Mouse (Mus musculus) liver, postnatal 0 days (tissue): ENCODE measurements around the gene Serpina1d. TPM values are rescaled to one million over a fixed set of nuclear protein-coding genes. Genes with fewer than 3 reads are reported as not detected.
"Not testable (repeated sequence)": the region's sequence is repeated elsewhere in the genome, so short reads cannot be mapped to it uniquely, and the experiment has no call there.

Experiments
- ATAC-seq: fragments of 200-750 bp; cut with Nextera tagmentation; 2 replicates; pipeline ENCODE4 v1.8.0; 2017; ENCODE audit warnings: mild to moderate bottlenecking, moderate library complexity
- DNase-seq: peaks from one replicate; pipeline ENCODE4 v3.0.0-alpha.2; 2016
- H3K27ac ChIP-seq: fragments of 300-500 bp; sonication (generic); 2 replicates; pipeline ENCODE4 v1.5.1; 2014; ENCODE audit warnings: antibody characterized with exemption, moderate library complexity, mild to moderate bottlenecking, low read depth
- H3K27me3 ChIP-seq: fragments of 300-500 bp; sonication (generic); 2 replicates; pipeline ENCODE4 v1.6.1; 2014; ENCODE audit warnings: low read length, control low read depth, mixed read lengths; ENCODE audit not compliant: insufficient read depth
- H3K36me3 ChIP-seq: fragments of 300-500 bp; sonication (generic); replicated peaks from 2 replicates; pipeline ENCODE4 v1.6.1; 2014; ENCODE audit warnings: mild to moderate bottlenecking, control low read depth, low read length, moderate library complexity, mixed read lengths; ENCODE audit not compliant: insufficient read depth
- H3K4me1 ChIP-seq: fragments of 300-500 bp; sonication (generic); 2 replicates; pipeline ENCODE4 v1.6.1; 2014; ENCODE audit warnings: antibody characterized with exemption, mild to moderate bottlenecking, control low read depth; ENCODE audit not compliant: insufficient read depth
- H3K4me2 ChIP-seq: fragments of 300-500 bp; sonication (generic); 2 replicates; pipeline ENCODE4 v1.6.1; 2014; ENCODE audit warnings: low read depth, mild to moderate bottlenecking, low read length, moderate library complexity, mixed read lengths
- H3K4me3 ChIP-seq: fragments of 300-500 bp; sonication (generic); 2 replicates; pipeline ENCODE4 v1.5.1; 2014; ENCODE audit warnings: low read depth, low read length
- H3K9ac ChIP-seq: fragments of 300-500 bp; sonication (generic); replicated peaks from 2 replicates; pipeline ENCODE4 v1.6.1; 2014; ENCODE audit warnings: mild to moderate bottlenecking, moderate library complexity
- H3K9me3 ChIP-seq: fragments of 300-500 bp; sonication (generic); 2 replicates; pipeline ENCODE4 v1.6.1; 2016; ENCODE audit warnings: mild to moderate bottlenecking, control low read depth, low read length, mixed read lengths
- EP300 ChIP-seq: IDR thresholded peaks from 2 replicates; pipeline ENCODE4 v1.6.1; 2016; ENCODE audit warnings: antibody characterized with exemption, low read depth, mild to moderate bottlenecking
- WGBS: fragments of 180-500 bp; shearing (Covaris S2); extraction: QIAGEN DNeasy Blood & Tissue Kit; methylation state at CpG from one replicate; pipeline ENCODE4 v1.1.7; 2014; ENCODE audit not compliant: insufficient replicate concordance; 5-methylcytosine and 5-hydroxymethylcytosine counted together
- polyA plus RNA-seq: library from polyadenylated mRNA; unstranded; fragments of >200 nt; fragmentation: Nextera tagmentation; extraction: Ambion mirVana; gene quantifications from 2 replicates; pipeline ENCODE4 v1.2.1, GENCODE M21; 2015

The Serpina1d gene
- polyA plus RNA-seq: 2,720 and 2,731 TPM in 2 replicates

DNA sequence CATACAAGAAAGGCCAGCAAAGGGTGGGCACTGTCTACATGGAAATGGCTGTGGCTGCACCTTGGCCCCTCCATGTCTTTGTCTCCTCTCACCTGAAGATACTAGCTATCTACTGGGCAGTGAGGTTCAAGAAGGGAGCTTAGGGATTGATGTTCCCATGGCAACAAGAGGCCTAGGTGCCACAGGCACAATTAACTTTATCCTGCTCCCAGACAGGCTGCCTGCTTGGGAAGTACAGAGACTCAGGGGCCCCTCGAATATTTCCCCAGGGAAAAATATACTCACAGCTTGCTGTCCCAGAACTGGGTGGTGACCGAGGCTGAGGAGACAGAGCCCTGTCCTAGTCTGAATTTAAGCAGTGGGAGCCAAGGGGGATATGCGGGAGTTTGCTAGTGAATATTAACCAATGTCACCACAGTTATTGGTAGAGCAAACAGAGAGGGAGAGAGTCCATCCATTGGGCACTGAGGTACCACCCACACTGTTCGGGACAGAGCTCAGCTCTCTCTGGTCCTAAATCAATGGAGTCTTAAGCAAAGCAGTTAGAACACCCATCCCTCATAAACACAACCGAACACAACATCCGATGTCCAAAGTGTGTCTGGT, at the start of gene Serpina1d:
TSS of gene Serpina1d (minus strand) at position 347 of the 606 bp plus-strand sequence.
- H3K4me1 ChIP-seq, H3K27me3 ChIP-seq, H3K9me3 ChIP-seq, H3K36me3 ChIP-seq: not testable (repeated sequence)
- ATAC-seq (peak; percentile 98), DNase-seq (peak; percentile 50)
- Histone ChIP-seq H3K4me3 (peak within 1 kb of the TSS; percentile 37), H3K4me2 (peak within 1 kb of the TSS; percentile 32; the same call in 1 of the 2 replicates), H3K9ac (peak within 1 kb of the TSS; percentile 55), H3K27ac (peak within 1 kb of the TSS; percentile 79)
- 51% methylated on average over 6 of the region's 6 CpGs for WGBS

DNA sequence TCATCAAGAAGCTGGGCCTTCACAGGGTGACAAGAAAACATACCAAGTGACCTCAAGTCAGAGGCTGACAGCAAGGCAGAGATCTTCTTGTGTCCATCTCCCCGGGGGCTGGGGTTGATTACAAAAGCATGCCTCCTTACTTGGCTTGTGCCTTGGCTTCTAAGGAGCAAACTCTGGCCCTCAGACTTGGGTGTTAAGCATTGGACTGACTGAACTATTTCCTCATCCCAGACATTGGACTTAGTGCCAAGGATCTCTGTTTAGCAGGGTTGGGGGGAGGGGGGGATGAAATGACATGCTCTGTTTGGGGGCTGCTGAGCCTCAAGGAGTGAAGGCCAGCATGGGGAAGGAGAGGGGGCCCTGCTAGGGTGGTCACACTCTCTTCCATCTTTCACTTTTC, 2.8 kb downstream of the Serpina1d start:
- 0 out of 2 replicates have a peak overlapping the region, but pooled peaks have one; percentile 8 for H3K4me3 ChIP-seq
- H3K4me2 ChIP-seq: peak overlapping the region; percentile 40; the same call in 1 of the 2 replicates
- H3K27ac ChIP-seq: peak overlapping the region; percentile 77
- not testable (repeated sequence) for DNase-seq, H3K27me3 ChIP-seq, ATAC-seq, H3K9ac ChIP-seq, H3K36me3 ChIP-seq, H3K9me3 ChIP-seq, H3K4me1 ChIP-seq
- WGBS: 54% methylated on average over 1 of the region's 1 CpGs

DNA sequence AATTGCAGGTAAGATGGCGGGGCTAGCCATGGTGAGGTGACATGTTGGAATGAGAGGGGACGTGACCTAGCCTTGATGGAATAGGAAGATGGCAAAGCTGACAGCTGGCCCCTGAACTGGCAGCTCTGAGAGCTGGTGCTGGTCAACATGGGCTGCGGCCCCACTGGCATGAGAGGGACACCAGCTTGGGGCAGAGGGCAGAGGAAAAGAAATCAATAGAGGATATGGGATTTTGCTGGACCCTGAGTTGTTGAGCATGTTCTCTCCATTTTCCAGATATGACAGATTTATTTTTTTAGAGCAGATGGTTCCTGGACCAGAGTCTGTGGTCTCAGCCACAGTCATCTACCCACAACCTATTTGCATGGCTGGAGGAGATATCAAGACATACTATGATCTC, 10.3 kb downstream of the Serpina1d start:
- not testable (repeated sequence) for H3K9ac ChIP-seq, H3K4me2 ChIP-seq, H3K4me1 ChIP-seq, H3K4me3 ChIP-seq, H3K36me3 ChIP-seq, H3K27ac ChIP-seq, DNase-seq, H3K9me3 ChIP-seq, H3K27me3 ChIP-seq
- ATAC-seq: peak; percentile 50
- 69% methylated on average over 3 of the region's 3 CpGs for WGBS

DNA sequence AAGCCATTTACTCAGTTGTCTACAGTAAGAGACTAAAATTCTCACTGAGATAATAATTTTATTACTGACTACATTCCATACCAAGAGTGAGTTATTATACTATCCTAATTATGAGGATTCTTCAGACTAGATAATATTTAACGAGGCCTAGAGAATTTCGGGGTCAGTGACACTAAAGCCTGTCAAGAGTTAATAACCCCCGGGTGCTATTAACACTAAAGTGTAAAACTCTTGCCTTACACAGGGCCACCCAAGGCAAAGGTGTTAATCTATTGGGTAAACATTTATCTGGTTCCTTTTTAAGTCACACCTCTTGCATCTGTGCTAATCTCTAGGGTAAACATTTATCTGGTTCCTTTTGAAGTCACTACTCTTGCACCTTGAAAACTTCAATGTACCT, 13.1 kb downstream of the Serpina1d start:
- H3K9me3 ChIP-seq, H3K4me2 ChIP-seq, ATAC-seq, H3K36me3 ChIP-seq, H3K27me3 ChIP-seq, H3K4me3 ChIP-seq, H3K9ac ChIP-seq, H3K4me1 ChIP-seq, DNase-seq, H3K27ac ChIP-seq: not testable (repeated sequence)
- WGBS: 80% methylated on average over 3 of the region's 3 CpGs

DNA sequence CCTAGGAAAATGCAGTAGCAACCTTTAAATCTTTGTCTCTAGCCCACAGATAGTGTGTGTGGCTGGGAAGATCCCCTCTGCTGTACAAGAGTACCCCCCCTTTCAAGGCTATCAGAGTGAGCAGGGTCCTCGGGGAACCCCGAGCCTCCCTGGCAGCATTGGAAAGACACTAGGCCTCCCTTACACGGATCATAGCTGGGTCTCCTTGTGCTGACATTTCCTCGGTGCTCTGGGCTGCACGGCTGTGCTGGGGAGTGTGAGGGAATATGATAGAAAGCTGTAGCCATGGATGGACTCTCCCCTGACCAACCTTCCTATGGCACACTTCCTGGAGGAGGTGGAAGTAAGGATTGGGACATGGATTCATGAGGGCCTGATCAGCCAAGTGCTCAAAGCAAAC, 27.4 kb downstream of the Serpina1d start:
- ATAC-seq, H3K4me2 ChIP-seq, H3K9ac ChIP-seq, DNase-seq, H3K27me3 ChIP-seq, H3K36me3 ChIP-seq, H3K27ac ChIP-seq, H3K9me3 ChIP-seq, H3K4me1 ChIP-seq, H3K4me3 ChIP-seq: not testable (repeated sequence)
- 72% methylated on average over 5 of the region's 5 CpGs for WGBS

DNA sequence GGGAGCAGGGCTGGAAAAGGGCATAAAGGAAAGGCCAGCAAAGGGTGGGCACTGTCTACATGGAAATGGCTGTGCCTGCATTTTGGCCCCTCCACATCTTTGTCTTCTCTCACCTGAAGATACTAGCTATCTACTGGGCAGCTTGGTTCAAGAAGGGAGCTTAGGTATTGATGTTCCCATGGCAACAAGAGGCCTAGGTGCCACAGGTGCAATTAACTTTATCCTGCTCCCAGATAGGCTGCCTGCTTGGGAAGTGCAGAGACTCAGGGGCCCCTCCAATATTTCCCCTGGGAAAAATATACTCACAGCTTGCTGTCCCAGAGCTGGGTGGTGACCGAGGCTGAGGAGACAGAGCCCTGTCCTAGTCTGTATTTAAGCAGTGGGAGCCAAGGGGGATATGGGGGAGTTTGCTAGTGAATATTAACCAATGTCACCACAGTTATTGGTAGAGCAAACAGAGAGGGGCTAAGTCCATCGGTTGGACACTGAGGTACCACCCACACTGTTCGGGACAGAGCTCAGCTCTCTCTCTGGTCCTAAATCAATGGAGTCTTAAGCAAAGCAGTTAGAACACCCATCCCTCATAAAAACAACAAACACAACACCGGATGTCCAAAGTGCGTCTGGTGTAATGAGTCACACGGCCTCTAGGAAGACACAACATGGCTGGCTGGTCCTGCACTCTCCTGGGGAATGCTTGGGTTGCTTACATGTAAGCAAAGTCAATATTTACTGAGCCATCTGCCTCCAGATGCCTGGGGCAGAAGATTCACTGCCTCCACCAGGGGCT, 35.4 kb downstream of the Serpina1d start:
- ATAC-seq (peak; percentile 97), DNase-seq (peak; percentile 42)
- WGBS: 55% methylated on average over 6 of the region's 6 CpGs
- Histone ChIP-seq H3K9ac (peak overlapping the region; percentile 53; the same call in 1 of the 2 replicates), H3K27ac (peak overlapping the region; percentile 88), H3K4me2 (peak overlapping the region; percentile 29; the same call in 1 of the 2 replicates), H3K4me3 (peak overlapping the region; percentile 46)
- not testable (repeated sequence) for H3K27me3 ChIP-seq, H3K9me3 ChIP-seq, H3K4me1 ChIP-seq, H3K36me3 ChIP-seq
- peak; percentile 38 for TF ChIP-seq EP300

DNA sequence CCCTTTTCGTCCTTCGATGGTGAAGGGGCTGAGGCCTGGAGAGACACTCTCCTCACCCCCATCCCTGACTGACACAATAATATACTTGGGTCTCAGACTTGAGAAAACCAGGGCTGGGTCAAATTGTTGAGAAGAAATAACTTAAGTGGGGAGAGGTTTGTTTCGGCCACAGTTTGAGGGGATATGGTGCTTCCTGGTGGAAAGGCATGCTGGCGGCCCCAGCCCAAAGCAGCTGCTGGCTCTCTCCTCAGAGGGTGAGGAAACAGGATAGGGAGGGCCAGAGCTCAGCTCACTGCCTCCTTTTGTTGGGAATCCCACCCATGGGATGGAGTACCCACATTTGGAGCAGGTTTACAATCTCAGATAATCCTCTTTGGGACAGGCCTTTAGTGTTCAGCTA, 37.8 kb downstream of the Serpina1d start:
- not testable (repeated sequence) for H3K36me3 ChIP-seq, H3K27me3 ChIP-seq, H3K4me1 ChIP-seq, ATAC-seq, DNase-seq, H3K9me3 ChIP-seq
- WGBS: 63% methylated on average over 4 of the region's 4 CpGs
- H3K9ac ChIP-seq: peak overlapping the region; percentile 38; the same call in 1 of the 2 replicates
- H3K4me2 ChIP-seq: peak overlapping the region; percentile 56
- peak overlapping the region; percentile 66; the same call in 1 of the 2 replicates for H3K27ac ChIP-seq
- H3K4me3 ChIP-seq: 0 out of 2 replicates have a peak overlapping the region, but pooled peaks have one; percentile 4

DNA sequence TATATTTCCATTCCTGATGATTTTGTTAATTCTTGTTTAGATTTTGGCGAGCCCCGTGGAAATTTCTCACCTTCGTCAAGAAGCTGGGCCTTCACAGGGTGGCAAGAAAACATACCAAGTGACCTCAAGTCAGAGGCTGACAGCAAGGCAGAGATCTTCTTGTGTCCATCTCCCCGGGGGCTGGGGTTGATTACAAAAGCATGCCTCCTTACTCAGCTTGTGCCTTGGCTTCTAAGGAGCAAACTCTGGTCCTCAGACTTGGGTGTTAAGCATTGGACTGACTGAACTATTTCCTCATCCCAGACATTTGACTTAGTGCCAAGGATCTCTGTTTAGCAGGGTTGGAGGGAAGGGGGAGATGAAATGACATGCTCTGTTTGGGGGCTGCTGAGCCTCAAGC, 38.3 kb downstream of the Serpina1d start:
- H3K4me3 ChIP-seq: 0 out of 2 replicates have a peak overlapping the region, but pooled peaks have one; percentile 4
- H3K9me3 ChIP-seq, ATAC-seq, DNase-seq, H3K36me3 ChIP-seq, H3K27me3 ChIP-seq, H3K4me1 ChIP-seq: not testable (repeated sequence)
- 0 out of 2 replicates have a peak overlapping the region, but pooled peaks have one; percentile 7 for H3K9ac ChIP-seq
- WGBS: 72% methylated on average over 4 of the region's 4 CpGs
- peak overlapping the region; percentile 56 for H3K4me2 ChIP-seq
- H3K27ac ChIP-seq: peak overlapping the region; percentile 66
